Mouse (Mus musculus) G1E (cell line): ENCODE measurements around the gene Cptp. TPM values are rescaled to one million over a fixed set of nuclear protein-coding genes. Genes with fewer than 3 reads are reported as not detected.

ENCODE experiments used
- ATAC-seq: 2 replicates; pipeline ENCODE4 v1.8.0; 2016; ENCODE audit warnings: mild to moderate bottlenecking; ENCODE audit not compliant: insufficient number of reproducible peaks, poor library complexity, low FRiP score, severe bottlenecking; ENCODE audit errors: extremely low read depth
- DNase-seq: peaks from one replicate; pipeline ENCODE4 v3.0.0; 2012; ENCODE audit warnings: low spot score
- H3K27me3 ChIP-seq: 2 replicates; pipeline ENCODE4 v1.6.1; 2012; ENCODE audit warnings: mild to moderate bottlenecking, low read length, inconsistent platforms; ENCODE audit not compliant: insufficient read depth
- H3K36me3 ChIP-seq: replicated peaks from 2 replicates; pipeline ENCODE3; 2012; ENCODE audit warnings: mild to moderate bottlenecking, inconsistent platforms
- H3K4me1 ChIP-seq: 2 replicates; pipeline ENCODE4 v1.6.1; 2012; ENCODE audit warnings: low read depth, low read length, inconsistent platforms, mixed read lengths; ENCODE audit not compliant: insufficient read depth
- H3K4me3 ChIP-seq: 2 replicates; pipeline ENCODE4 v1.5.1; 2012; ENCODE audit warnings: low read depth, mild to moderate bottlenecking, inconsistent platforms, low read length, moderate library complexity, mixed read lengths
- H3K9me3 ChIP-seq: replicated peaks from 2 replicates; pipeline ENCODE4 v1.6.1; 2012; ENCODE audit warnings: inconsistent platforms
- CTCF ChIP-seq: IDR thresholded peaks from 2 replicates; pipeline ENCODE4 v1.5.1; 2012; ENCODE audit warnings: low read depth, low read length, inconsistent platforms, mixed read lengths
- GATA1 ChIP-seq: IDR thresholded peaks from 2 replicates; pipeline ENCODE4 v1.6.1; 2012; ENCODE audit warnings: borderline replicate concordance, low read length, inconsistent platforms, mixed read lengths
- GATA2 ChIP-seq: IDR thresholded peaks from 2 replicates; pipeline ENCODE4 v1.6.1; 2012; ENCODE audit warnings: low read depth, low read length, inconsistent platforms, borderline replicate concordance
- POLR2AphosphoS5 ChIP-seq: IDR thresholded peaks from 2 replicates; pipeline ENCODE4 v1.6.1; 2012; ENCODE audit warnings: low read depth, low read length, inconsistent platforms; ENCODE audit not compliant: insufficient replicate concordance
- TAL1 ChIP-seq: conservative IDR thresholded peaks from 2 replicates; pipeline ENCODE4 v1.6.1; 2012; ENCODE audit warnings: low read depth, low read length, inconsistent platforms, mixed read lengths
- polyA plus RNA-seq: library from polyadenylated mRNA; stranded (reverse); fragments of >175 nt; gene quantifications from 2 replicates; pipeline ENCODE4 v1.2.3, GENCODE M21; 2012
- total RNA-seq, 2 experiments: library from RNA; stranded (forward) in 1 of 2; stranded (reverse) in 1 of 2; fragments of 200-1000 nt in 1 of 2; fragments of >200 nt in 1 of 2; fragmentation: Nextera tagmentation in 1 of 2; gene quantifications; 2 replicates each; pipeline ENCODE4 v1.2.3; 2014 to 2017

Gene Cptp
- total and polyA plus RNA-seq, 3 experiments, result 3.6 to 9.3 (median 6.7) TPM

DNA sequence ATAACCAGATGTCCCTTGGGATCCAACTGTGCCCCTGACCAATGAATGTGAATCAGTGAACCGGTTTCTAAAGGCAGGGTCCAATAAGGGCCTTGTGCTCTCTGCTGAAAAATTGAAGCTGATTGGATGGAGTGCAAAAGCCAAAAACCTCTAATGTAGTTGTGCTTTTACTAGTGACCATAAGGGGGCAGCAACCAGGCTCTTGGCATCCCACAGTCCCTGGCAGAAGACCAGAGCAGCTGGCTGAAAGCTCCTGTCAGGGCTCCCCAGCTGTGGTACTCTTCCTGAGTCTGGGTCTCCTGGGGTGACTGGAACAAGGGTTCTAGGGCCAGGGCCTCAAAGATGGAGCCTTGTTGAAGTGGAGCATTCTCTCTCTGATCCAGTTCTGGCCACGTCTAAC is 35.4 kb downstream of the Cptp start:
- peaks cover 48% of the 10 kb centered on the region for H3K36me3 ChIP-seq
- peak; percentile 48 for ATAC-seq
- no peaks in the 10 kb centered on the region for H3K9me3 ChIP-seq
- no peak for TF ChIP-seq TAL1
- TF ChIP-seq CTCF, result peak; percentile 40; the same call in 1 of the 2 replicates
- TF ChIP-seq POLR2AphosphoS5, result no peak
- TF ChIP-seq GATA1, result no peak
- DNase-seq, result peak; percentile 63
- H3K4me3 ChIP-seq, result no peak overlapping the region
- no peaks in the 10 kb centered on the region for H3K27me3 ChIP-seq
- H3K4me1 ChIP-seq, result peaks cover 36% of the 10 kb centered on the region

DNA sequence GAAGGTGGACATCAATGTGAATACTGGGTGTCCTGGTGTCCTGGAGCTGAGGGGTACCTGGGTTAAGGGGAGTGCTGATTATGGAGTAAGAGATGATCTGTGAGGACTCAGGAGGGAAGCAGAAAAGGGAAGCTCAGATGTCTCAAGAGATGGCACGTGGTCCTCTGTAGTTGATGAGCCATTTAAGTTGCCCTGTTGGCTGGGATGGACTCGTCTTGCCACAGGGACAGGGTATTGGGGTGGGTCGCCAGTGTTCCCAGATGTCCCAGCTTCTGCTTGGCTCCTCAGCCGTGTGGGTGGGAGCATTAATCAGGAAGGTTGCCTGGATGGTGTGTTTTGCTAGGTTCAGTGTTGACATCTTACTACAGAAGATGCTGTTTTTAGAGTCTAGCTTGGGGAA is 36.0 kb downstream of the Cptp start:
- no peaks in the 10 kb centered on the region for H3K27me3 ChIP-seq
- TF ChIP-seq TAL1, result no peak
- TF ChIP-seq GATA1, result no peak
- no peak for TF ChIP-seq CTCF
- no peak for TF ChIP-seq POLR2AphosphoS5
- no peak for TF ChIP-seq GATA2
- no peak overlapping the region; the same call in 1 of the 2 replicates for H3K4me3 ChIP-seq
- DNase-seq (no peak), ATAC-seq (no peak)
- peaks cover 52% of the 10 kb centered on the region for H3K36me3 ChIP-seq
- H3K9me3 ChIP-seq, result no peaks in the 10 kb centered on the region
- peaks cover 36% of the 10 kb centered on the region for H3K4me1 ChIP-seq

DNA sequence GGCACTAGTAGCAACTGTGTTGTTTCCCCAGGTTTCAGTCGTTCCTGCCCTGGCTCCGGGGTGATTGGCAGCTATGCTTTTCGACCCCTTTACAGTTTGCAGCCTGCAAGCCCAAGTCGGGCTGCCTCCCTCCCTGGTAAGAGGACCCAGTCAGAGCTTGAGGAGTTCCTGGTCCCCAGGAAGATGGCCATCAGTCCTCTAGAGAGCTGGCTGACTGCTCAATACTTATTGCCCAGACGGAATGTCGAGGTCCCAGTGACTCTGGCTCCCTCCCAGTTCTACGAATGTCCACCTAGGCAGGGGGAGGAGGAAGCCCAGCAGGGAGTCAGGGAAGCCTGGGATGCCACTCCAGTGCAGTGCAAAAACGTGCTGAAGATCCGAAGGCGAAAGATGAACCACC is 36.9 kb downstream of the Cptp start:
- DNase-seq (no peak), ATAC-seq (no peak)
- Histone ChIP-seq H3K4me3 (peak overlapping the region; percentile 93), H3K4me1 (peaks cover 40% of the 10 kb centered on the region), H3K27me3 (no peaks in the 10 kb centered on the region), H3K9me3 (no peaks in the 10 kb centered on the region), H3K36me3 (peaks cover 61% of the 10 kb centered on the region)
- TF ChIP-seq GATA2 (no peak), GATA1 (no peak), TAL1 (no peak), CTCF (no peak), POLR2AphosphoS5 (no peak)

DNA sequence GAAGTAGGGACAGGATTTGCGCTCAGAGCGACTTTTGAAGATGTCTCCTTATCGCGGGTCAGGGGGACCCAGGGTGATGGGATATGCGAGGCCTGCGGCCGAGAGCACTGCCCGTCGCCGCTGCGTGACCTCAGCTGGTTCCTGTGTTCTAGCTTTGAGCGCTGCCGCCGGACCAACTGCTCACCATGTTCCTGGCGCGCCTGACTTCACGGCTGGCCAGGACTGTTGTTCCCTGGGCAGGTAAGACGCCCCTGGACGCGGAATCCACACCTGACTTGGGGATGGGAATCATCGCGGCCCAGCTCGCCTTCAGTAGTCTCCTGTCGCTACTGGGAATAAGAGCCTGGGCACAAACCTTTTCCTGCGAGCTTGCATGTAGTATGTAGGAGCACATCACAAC is 37.4 kb downstream of the Cptp start:
- ATAC-seq (no peak), DNase-seq (no peak)
- H3K9me3 ChIP-seq, result no peaks in the 10 kb centered on the region
- peaks cover 42% of the 10 kb centered on the region for H3K4me1 ChIP-seq
- TF ChIP-seq GATA2 (no peak), TAL1 (no peak), GATA1 (no peak)
- H3K4me3 ChIP-seq, result peak overlapping the region; percentile 93
- no peaks in the 10 kb centered on the region for H3K27me3 ChIP-seq
- peaks cover 66% of the 10 kb centered on the region for H3K36me3 ChIP-seq

DNA sequence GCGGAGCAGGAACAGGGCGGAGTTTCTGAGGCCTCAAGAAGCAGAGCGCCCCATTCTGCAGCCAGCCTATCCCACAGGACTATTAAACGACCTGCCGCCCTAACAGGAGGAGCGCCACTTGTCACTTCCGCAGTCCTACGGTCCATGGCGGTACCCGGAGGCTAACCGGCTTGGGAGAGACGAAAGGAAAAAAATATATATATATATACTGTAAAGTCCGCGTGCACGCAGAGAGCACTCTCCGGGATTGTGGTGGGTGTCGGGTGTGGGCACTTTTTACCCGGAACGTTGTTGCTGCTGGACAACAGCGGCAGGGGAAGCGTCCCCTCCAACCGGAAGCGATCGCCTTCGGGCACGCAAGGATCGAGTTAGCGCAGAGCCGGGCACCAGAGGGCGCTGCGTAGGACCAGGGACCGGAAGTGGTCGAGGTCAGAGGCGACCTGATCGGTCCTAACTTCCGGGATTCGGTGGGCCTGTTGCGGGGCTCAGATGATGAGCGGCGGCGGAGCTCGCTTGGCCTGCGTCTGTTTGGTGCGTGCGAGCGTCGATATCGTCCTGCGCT is 38.0 kb downstream of the Cptp start, which contains the start of gene Aurkaip1:
Aurkaip1 (plus strand) TSS at position 68 of the 562 bp plus-strand sequence.
- Histone ChIP-seq H3K4me1 (peaks cover 42% of the 10 kb centered on the region), H3K4me3 (peak within 1 kb of the TSS; percentile 93), H3K27me3 (no peaks in the 10 kb centered on the region), H3K36me3 (peaks cover 71% of the 10 kb centered on the region), H3K9me3 (no peaks in the 10 kb centered on the region)
- TF ChIP-seq GATA2 (no peak), CTCF (peak; percentile 56)
- ATAC-seq (peak; percentile 91), DNase-seq (peak; percentile 87)

DNA sequence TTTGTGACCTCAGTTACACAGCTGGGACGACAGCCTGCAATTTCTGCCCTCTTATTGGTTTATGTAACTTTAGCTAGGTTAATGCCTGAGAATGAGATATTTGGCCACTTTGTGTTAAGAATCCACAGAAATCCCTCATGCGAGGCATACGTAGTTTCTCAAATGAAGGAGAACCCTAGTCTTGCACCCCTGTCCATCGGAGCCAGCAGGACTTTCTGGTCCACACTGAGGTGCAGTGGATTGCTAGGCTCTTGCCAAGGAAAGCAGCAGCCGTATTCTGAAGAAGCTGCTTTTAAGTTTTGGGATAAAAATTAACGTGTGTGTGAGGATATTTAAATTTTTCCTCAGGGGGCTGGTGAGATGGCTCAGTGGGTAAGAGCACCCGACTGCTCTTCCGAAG is 38.6 kb downstream of the Cptp start:
- DNase-seq (no peak), ATAC-seq (no peak)
- Histone ChIP-seq H3K27me3 (no peaks in the 10 kb centered on the region), H3K4me1 (peaks cover 42% of the 10 kb centered on the region), H3K9me3 (no peaks in the 10 kb centered on the region), H3K36me3 (peaks cover 77% of the 10 kb centered on the region), H3K4me3 (no peak overlapping the region; the same call in 1 of the 2 replicates)
- TF ChIP-seq GATA2 (no peak), TAL1 (no peak), POLR2AphosphoS5 (no peak), CTCF (no peak), GATA1 (no peak)
